Mouse (Mus musculus): Measurements from ENCODE around the gene Ift122. TPM values are rescaled to one million over a fixed set of nuclear protein-coding genes. Genes with fewer than 3 reads are reported as not detected.
A peak's percentile ranks its signal among the peaks of the same experiment; 100 is the strongest.

The Ift122 gene
- polyA plus RNA-seq, 1 experiment, result 21.4 TPM

GRCm38 (mm10) chr6:115846640-115847411 lies 6.4 kb upstream of the Ift122 start:
- no peak for TF ChIP-seq MAX (IDR thresholded peaks at IDR 0.05; ENCODE audit: low read depth)
- no peak for TF ChIP-seq TCF3 (IDR thresholded peaks at IDR 0.05; ENCODE audit: insufficient read length, low read depth)
- no peak for TF ChIP-seq CEBPB (IDR thresholded peaks at IDR 0.05; ENCODE audit: insufficient read depth, poor library complexity, severe bottlenecking)
- no peak for TF ChIP-seq SRF (IDR thresholded peaks at IDR 0.05; ENCODE audit: control insufficient read depth, insufficient read length, low read depth)
- TF ChIP-seq E2F4 (IDR thresholded peaks at IDR 0.05; ENCODE audit: insufficient read depth), result no peak
- TF ChIP-seq USF1 (IDR thresholded peaks at IDR 0.05; ENCODE audit: low read depth), result no peak
- TF ChIP-seq TCF12 (IDR thresholded peaks at IDR 0.05; ENCODE audit: insufficient read depth, poor library complexity, severe bottlenecking), result no peak
- no peak for TF ChIP-seq MYOD1 (IDR thresholded peaks at IDR 0.05; ENCODE audit: control insufficient read depth in 1 of 3, insufficient read length in 2 of 3, low read depth in 2 of 3)
- TF ChIP-seq MYOG (IDR thresholded peaks at IDR 0.05; ENCODE audit: control insufficient read depth in 1 of 3, insufficient read depth in 1 of 3, insufficient read length in 2 of 3, low read depth in 2 of 3), result no peak
- no peak for TF ChIP-seq POLR2A (IDR thresholded peaks at IDR 0.05; ENCODE audit: insufficient read length, low read depth)
- no peak for TF ChIP-seq POLR2AphosphoS2 (IDR thresholded peaks at IDR 0.05; ENCODE audit: insufficient read length, low read depth)
- no peak for TF ChIP-seq REST (IDR thresholded peaks at IDR 0.05; ENCODE audit: insufficient read depth, insufficient read length)
- no peaks in the 10 kb centered on the region for H3K79me2 ChIP-seq (ENCODE audit: control insufficient read depth, insufficient read depth)
- H3K36me3 ChIP-seq (ENCODE audit: control insufficient read depth, insufficient read depth), result peaks cover 7% of the 10 kb centered on the region
- H3K4me2 ChIP-seq (ENCODE audit: low read depth), result no peak overlapping the region
- H3K27me3 ChIP-seq (ENCODE audit: control insufficient read depth, insufficient read depth, insufficient read length), result no peaks in the 10 kb centered on the region
- no peak overlapping the region for H3ac ChIP-seq (ENCODE audit: control insufficient read depth, insufficient read length)
- H3K4me3 ChIP-seq, result no peak overlapping the region

GRCm38 (mm10) chr6:115848598-115849304 lies 4.5 kb upstream of the Ift122 start:
- Histone ChIP-seq H3K4me3 (no peak overlapping the region), H3ac (ENCODE audit: control insufficient read depth, insufficient read length) (no peak overlapping the region), H3K27me3 (ENCODE audit: control insufficient read depth, insufficient read depth, insufficient read length) (no peaks in the 10 kb centered on the region), H3K36me3 (ENCODE audit: control insufficient read depth, insufficient read depth) (peaks cover 7% of the 10 kb centered on the region), H3K79me2 (ENCODE audit: control insufficient read depth, insufficient read depth) (peaks cover 5% of the 10 kb centered on the region), H3K4me2 (ENCODE audit: low read depth) (no peak overlapping the region)
- TF ChIP-seq SRF (IDR thresholded peaks at IDR 0.05; ENCODE audit: control insufficient read depth, insufficient read length, low read depth) (no peak), MAX (IDR thresholded peaks at IDR 0.05; ENCODE audit: low read depth) (no peak), POLR2A (IDR thresholded peaks at IDR 0.05; ENCODE audit: insufficient read length, low read depth) (no peak), USF1 (IDR thresholded peaks at IDR 0.05; ENCODE audit: low read depth) (no peak), TCF3 (IDR thresholded peaks at IDR 0.05; ENCODE audit: insufficient read length, low read depth) (no peak), E2F4 (IDR thresholded peaks at IDR 0.05; ENCODE audit: insufficient read depth) (no peak), TCF12 (IDR thresholded peaks at IDR 0.05; ENCODE audit: insufficient read depth, poor library complexity, severe bottlenecking) (no peak), MYOD1 (IDR thresholded peaks at IDR 0.05; ENCODE audit: control insufficient read depth in 1 of 3, insufficient read length in 2 of 3, low read depth in 2 of 3) (no peak), MYOG (IDR thresholded peaks at IDR 0.05; ENCODE audit: control insufficient read depth in 1 of 3, insufficient read depth in 1 of 3, insufficient read length in 2 of 3, low read depth in 2 of 3) (no peak), CEBPB (IDR thresholded peaks at IDR 0.05; ENCODE audit: insufficient read depth, poor library complexity, severe bottlenecking) (no peak), REST (IDR thresholded peaks at IDR 0.05; ENCODE audit: insufficient read depth, insufficient read length) (no peak), POLR2AphosphoS2 (IDR thresholded peaks at IDR 0.05; ENCODE audit: insufficient read length, low read depth) (no peak)

GRCm38 (mm10) chr6:115852446-115853090 lies 702 bp upstream of the Ift122 start:
- H3K36me3 ChIP-seq (ENCODE audit: control insufficient read depth, insufficient read depth), result no peaks in the 10 kb centered on the region
- H3K27me3 ChIP-seq (ENCODE audit: control insufficient read depth, insufficient read depth, insufficient read length), result no peaks in the 10 kb centered on the region
- H3ac ChIP-seq (ENCODE audit: control insufficient read depth, insufficient read length), result peak overlapping the region; percentile 35
- peak overlapping the region; percentile 99 for H3K4me2 ChIP-seq (ENCODE audit: low read depth)
- peak overlapping the region; percentile 65 for H3K4me3 ChIP-seq
- TF ChIP-seq POLR2AphosphoS2 (IDR thresholded peaks at IDR 0.05; ENCODE audit: insufficient read length, low read depth), result no peak
- no peak for TF ChIP-seq USF1 (IDR thresholded peaks at IDR 0.05; ENCODE audit: low read depth)
- no peak for TF ChIP-seq MYOD1 (IDR thresholded peaks at IDR 0.05; ENCODE audit: control insufficient read depth in 1 of 3, insufficient read length in 2 of 3, low read depth in 2 of 3)
- TF ChIP-seq TCF12 (IDR thresholded peaks at IDR 0.05; ENCODE audit: insufficient read depth, poor library complexity, severe bottlenecking), result no peak
- no peak for TF ChIP-seq MAX (IDR thresholded peaks at IDR 0.05; ENCODE audit: low read depth)
- TF ChIP-seq CEBPB (IDR thresholded peaks at IDR 0.05; ENCODE audit: insufficient read depth, poor library complexity, severe bottlenecking), result no peak
- TF ChIP-seq POLR2A (IDR thresholded peaks at IDR 0.05; ENCODE audit: insufficient read length, low read depth), result no peak
- TF ChIP-seq REST (IDR thresholded peaks at IDR 0.05; ENCODE audit: insufficient read depth, insufficient read length), result no peak
- no peak for TF ChIP-seq E2F4 (IDR thresholded peaks at IDR 0.05; ENCODE audit: insufficient read depth)
- TF ChIP-seq SRF (IDR thresholded peaks at IDR 0.05; ENCODE audit: control insufficient read depth, insufficient read length, low read depth), result no peak
- no peak for TF ChIP-seq MYOG (IDR thresholded peaks at IDR 0.05; ENCODE audit: control insufficient read depth in 1 of 3, insufficient read depth in 1 of 3, insufficient read length in 2 of 3, low read depth in 2 of 3)
- TF ChIP-seq TCF3 (IDR thresholded peaks at IDR 0.05; ENCODE audit: insufficient read length, low read depth), result no peak
- H3K79me2 ChIP-seq (ENCODE audit: control insufficient read depth, insufficient read depth), result peaks cover 5% of the 10 kb centered on the region

GRCm38 (mm10) chr6:115853985-115854384 lies 715 bp downstream of the Ift122 start:
- Histone ChIP-seq H3K4me2 (ENCODE audit: low read depth) (peak overlapping the region; percentile 71), H3K27me3 (ENCODE audit: control insufficient read depth, insufficient read depth, insufficient read length) (no peaks in the 10 kb centered on the region), H3ac (ENCODE audit: control insufficient read depth, insufficient read length) (no peak overlapping the region), H3K79me2 (ENCODE audit: control insufficient read depth, insufficient read depth) (peaks cover 5% of the 10 kb centered on the region), H3K4me3 (peak overlapping the region; percentile 65), H3K36me3 (ENCODE audit: control insufficient read depth, insufficient read depth) (no peaks in the 10 kb centered on the region)
- TF ChIP-seq E2F4 (IDR thresholded peaks at IDR 0.05; ENCODE audit: insufficient read depth), result no peak
- TF ChIP-seq TCF3 (IDR thresholded peaks at IDR 0.05; ENCODE audit: insufficient read length, low read depth), result no peak
- no peak for TF ChIP-seq MAX (IDR thresholded peaks at IDR 0.05; ENCODE audit: low read depth)
- no peak for TF ChIP-seq MYOG (IDR thresholded peaks at IDR 0.05; ENCODE audit: control insufficient read depth in 1 of 3, insufficient read depth in 1 of 3, insufficient read length in 2 of 3, low read depth in 2 of 3)
- no peak for TF ChIP-seq CEBPB (IDR thresholded peaks at IDR 0.05; ENCODE audit: insufficient read depth, poor library complexity, severe bottlenecking)
- no peak for TF ChIP-seq MYOD1 (IDR thresholded peaks at IDR 0.05; ENCODE audit: control insufficient read depth in 1 of 3, insufficient read length in 2 of 3, low read depth in 2 of 3)
- TF ChIP-seq TCF12 (IDR thresholded peaks at IDR 0.05; ENCODE audit: insufficient read depth, poor library complexity, severe bottlenecking), result no peak
- no peak for TF ChIP-seq USF1 (IDR thresholded peaks at IDR 0.05; ENCODE audit: low read depth)
- no peak for TF ChIP-seq POLR2AphosphoS2 (IDR thresholded peaks at IDR 0.05; ENCODE audit: insufficient read length, low read depth)
- TF ChIP-seq REST (IDR thresholded peaks at IDR 0.05; ENCODE audit: insufficient read depth, insufficient read length), result no peak

Data from myocyte (in vitro differentiated cells).